Mouse (Mus musculus) embryonic facial prominence, embryonic 15.5 days (tissue): Measurements from ENCODE around the gene ccdc198. TPM values are rescaled to one million over a fixed set of nuclear protein-coding genes. Genes with fewer than 3 reads are reported as not detected.
"Not testable (repeated sequence)": the region's sequence is repeated elsewhere in the genome, so short reads cannot be mapped to it uniquely, and the experiment has no call there.

Source experiments
- ATAC-seq: fragments of 200-750 bp; cut with Nextera tagmentation; 2 replicates; pipeline ENCODE4 v1.8.0; 2017; ENCODE audit warnings: low read depth, moderate TSS enrichment; ENCODE audit not compliant: insufficient number of reproducible peaks, low FRiP score, low TSS enrichment
- H3K27ac ChIP-seq: fragments of 300-500 bp; sonication (generic); replicated peaks from 2 replicates; pipeline ENCODE4 v1.5.1; 2015; ENCODE audit warnings: mild to moderate bottlenecking, inconsistent platforms
- H3K27me3 ChIP-seq: fragments of 300-500 bp; sonication (generic); 2 replicates; pipeline ENCODE4 v1.6.1; 2015; ENCODE audit warnings: inconsistent platforms
- H3K36me3 ChIP-seq: fragments of 300-500 bp; sonication (generic); 2 replicates; pipeline ENCODE4 v1.6.1; 2015; ENCODE audit warnings: mild to moderate bottlenecking, inconsistent platforms
- H3K4me1 ChIP-seq: fragments of 300-500 bp; sonication (generic); 2 replicates; pipeline ENCODE4 v1.6.1; 2015; ENCODE audit warnings: inconsistent platforms
- H3K4me2 ChIP-seq: fragments of 300-500 bp; sonication (generic); replicated peaks from 2 replicates; pipeline ENCODE4 v1.6.1; 2015; ENCODE audit warnings: mild to moderate bottlenecking, inconsistent platforms
- H3K4me3 ChIP-seq: fragments of 300-500 bp; sonication (generic); replicated peaks from 2 replicates; pipeline ENCODE4 v1.5.1; 2015; ENCODE audit warnings: mild to moderate bottlenecking, inconsistent platforms
- H3K9ac ChIP-seq: fragments of 300-500 bp; sonication (generic); 2 replicates; pipeline ENCODE4 v1.6.1; 2015; ENCODE audit warnings: inconsistent platforms
- H3K9me3 ChIP-seq: fragments of 300-500 bp; sonication (generic); replicated peaks from 2 replicates; pipeline ENCODE4 v1.6.1; 2016; ENCODE audit warnings: inconsistent platforms
- WGBS: fragments of 180-500 bp; shearing (Covaris S2); methylation state at CpG from one replicate; pipeline ENCODE4 v1.1.7; 2015; 5-methylcytosine and 5-hydroxymethylcytosine counted together
- polyA plus RNA-seq: library from polyadenylated mRNA; unstranded; fragments of >200 nt; fragmentation: Nextera tagmentation; extraction: Ambion mirVana; gene quantifications from 2 replicates; pipeline ENCODE4 v1.2.1, GENCODE M21; 2015

ccdc198 gene
- polyA plus RNA-seq, 1 experiment from 2014 or later = not detected

DNA sequence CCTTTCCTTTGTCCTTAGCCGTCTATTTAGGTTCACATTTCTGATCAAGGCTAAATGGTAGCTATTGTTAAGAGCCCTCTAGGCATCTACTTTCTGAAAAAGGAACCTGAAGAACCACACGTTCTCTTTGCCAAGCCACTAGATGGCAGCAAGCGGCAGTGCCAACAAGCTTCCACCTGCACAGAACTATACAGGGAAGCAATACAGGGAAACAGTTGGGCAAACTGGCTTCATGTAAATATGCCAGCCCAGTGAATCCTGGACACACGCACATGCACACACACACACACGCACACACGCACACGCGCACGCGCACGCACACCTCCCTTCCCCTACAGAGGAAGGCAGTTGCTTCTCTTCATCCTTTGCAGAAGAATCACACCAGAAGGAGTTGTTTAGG, 7.1 kb downstream of the ccdc198 start:
- Histone ChIP-seq H3K4me3 (no peak overlapping the region), H3K9me3 (no peaks in the 10 kb centered on the region), H3K27me3 (no peaks in the 10 kb centered on the region), H3K36me3 (no peaks in the 10 kb centered on the region), H3K4me2 (no peak overlapping the region), H3K4me1 (no peaks in the 10 kb centered on the region), H3K27ac (no peak overlapping the region), H3K9ac (no peak overlapping the region)
- WGBS = 39% methylated on average over 11 of the region's 11 CpGs
- ATAC-seq = no peak

DNA sequence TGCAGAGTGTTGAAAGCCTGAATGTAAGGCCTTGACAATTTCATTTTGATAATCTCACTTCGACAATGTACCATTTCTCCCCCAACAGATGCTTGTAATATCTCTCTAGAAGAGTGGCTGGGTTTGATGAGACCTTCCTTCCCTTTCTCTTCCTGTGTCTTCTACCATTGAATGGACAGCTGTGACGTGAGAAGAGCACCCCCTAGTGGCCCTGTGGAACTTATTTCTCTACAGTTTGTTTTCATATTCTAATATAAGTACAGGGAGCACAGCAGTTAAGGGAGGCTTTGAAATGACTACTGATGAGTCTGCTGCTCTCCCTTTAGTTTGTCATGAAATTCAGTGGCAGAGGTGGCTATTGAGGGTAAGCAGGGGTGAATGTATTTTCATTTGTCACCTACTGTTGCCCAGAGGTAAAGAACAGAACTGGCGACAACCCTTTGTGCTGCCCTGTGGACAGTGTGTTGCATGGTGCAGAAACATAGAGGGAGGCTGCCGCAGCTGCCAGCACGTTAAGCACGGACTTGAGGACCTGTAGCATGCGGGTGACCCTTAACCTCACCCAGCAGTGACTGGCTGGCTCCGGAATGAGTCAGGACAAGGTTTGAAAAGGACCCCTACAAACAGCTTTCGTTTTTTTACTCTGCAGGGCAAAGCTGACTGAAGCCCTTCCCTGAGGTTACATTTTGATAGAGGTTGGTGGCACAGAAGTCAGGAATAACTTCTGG, 10.3 kb downstream of the ccdc198 start:
- Histone ChIP-seq H3K4me3 (no peak overlapping the region), H3K27ac (no peak overlapping the region), H3K4me1 (no peaks in the 10 kb centered on the region), H3K27me3 (no peaks in the 10 kb centered on the region), H3K36me3 (no peaks in the 10 kb centered on the region), H3K4me2 (no peak overlapping the region), H3K9me3 (no peaks in the 10 kb centered on the region), H3K9ac (no peak overlapping the region)
- WGBS = 45% methylated on average over 9 of the region's 9 CpGs
- no peak for ATAC-seq

DNA sequence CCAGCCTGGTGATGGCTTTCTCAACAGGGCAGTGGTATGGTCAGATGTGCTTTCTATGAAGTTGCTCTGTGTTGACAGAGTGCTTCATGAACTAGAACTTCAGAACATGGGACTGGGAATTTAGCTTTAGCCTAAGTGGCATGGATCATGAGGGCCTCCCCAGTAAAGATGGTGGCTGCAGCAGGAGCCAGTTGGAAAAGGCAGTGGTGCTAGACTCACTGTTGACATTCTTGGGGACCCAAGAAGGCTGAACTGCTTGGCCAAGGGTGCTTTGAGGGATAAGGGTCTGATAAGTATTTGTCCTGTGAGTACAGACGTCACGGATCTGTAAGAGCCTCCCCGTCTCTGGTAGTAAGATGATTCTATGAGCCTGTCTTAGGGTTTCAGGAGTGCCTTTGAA, 13.4 kb downstream of the ccdc198 start:
- no peak for ATAC-seq
- 70% methylated on average over 3 of the region's 3 CpGs for WGBS
- Histone ChIP-seq H3K4me3 (no peak overlapping the region), H3K4me1 (0 out of 2 replicates have a peak, but pooled peaks cover 3% of the 10 kb centered on the region), H3K9ac (no peak overlapping the region), H3K27ac (no peak overlapping the region), H3K27me3 (no peaks in the 10 kb centered on the region), H3K4me2 (no peak overlapping the region), H3K9me3 (no peaks in the 10 kb centered on the region), H3K36me3 (no peaks in the 10 kb centered on the region)

DNA sequence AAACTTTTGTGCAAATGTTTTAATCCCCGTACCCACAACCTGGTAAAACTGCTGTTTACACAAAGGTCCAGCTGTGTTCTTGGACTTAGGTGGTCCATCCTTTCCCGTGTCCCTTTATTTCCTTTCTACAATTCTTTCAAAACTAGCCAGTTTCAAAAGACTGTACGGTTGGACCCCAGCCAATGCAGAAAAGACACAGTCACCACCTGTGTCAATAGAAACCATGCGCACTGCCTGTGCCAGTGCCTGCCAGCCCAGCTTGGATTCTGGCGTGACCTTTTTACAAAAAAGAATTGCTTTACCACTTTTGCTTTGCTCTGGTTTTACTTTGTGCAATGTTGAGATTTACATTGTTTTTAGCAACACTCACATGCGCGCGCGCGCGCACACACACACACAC, 18.3 kb downstream of the ccdc198 start:
- no peaks in the 10 kb centered on the region for H3K9me3 ChIP-seq
- WGBS = 76% methylated on average over 11 of the region's 11 CpGs
- H3K9ac ChIP-seq = no peak overlapping the region
- H3K4me1 ChIP-seq = 0 out of 2 replicates have a peak, but pooled peaks cover 3% of the 10 kb centered on the region
- no peak for ATAC-seq
- no peak overlapping the region for H3K4me2 ChIP-seq
- H3K36me3 ChIP-seq = no peaks in the 10 kb centered on the region
- H3K4me3 ChIP-seq = no peak overlapping the region
- H3K27ac ChIP-seq = no peak overlapping the region
- no peaks in the 10 kb centered on the region for H3K27me3 ChIP-seq

DNA sequence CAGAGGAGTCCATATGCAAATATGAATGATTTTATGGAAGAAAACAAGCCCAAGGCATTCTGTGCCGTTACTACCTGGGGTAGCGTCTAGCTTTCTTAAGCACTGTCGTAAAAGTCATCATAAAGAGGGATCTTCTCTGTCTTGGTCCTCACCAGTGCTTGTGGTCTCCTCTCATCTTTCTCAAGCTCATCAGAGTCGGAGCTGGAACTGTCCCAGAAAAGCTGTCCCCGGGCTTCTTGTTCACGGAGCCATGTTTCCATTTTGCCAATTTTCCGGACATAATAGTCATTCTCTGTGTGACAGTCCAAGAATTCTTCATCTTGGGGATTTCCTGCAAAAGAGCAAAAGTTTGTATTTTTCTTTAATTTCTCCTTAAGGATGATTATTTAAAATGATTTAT, 18.8 kb downstream of the ccdc198 start:
- no peak for ATAC-seq
- H3K4me3 ChIP-seq = no peak overlapping the region
- no peaks in the 10 kb centered on the region for H3K27me3 ChIP-seq
- H3K4me1 ChIP-seq = 0 out of 2 replicates have a peak, but pooled peaks cover 3% of the 10 kb centered on the region
- no peak overlapping the region for H3K27ac ChIP-seq
- WGBS = 65% methylated on average over 7 of the region's 7 CpGs
- H3K9me3 ChIP-seq = no peaks in the 10 kb centered on the region
- H3K36me3 ChIP-seq = no peaks in the 10 kb centered on the region
- no peak overlapping the region for H3K9ac ChIP-seq
- no peak overlapping the region for H3K4me2 ChIP-seq

DNA sequence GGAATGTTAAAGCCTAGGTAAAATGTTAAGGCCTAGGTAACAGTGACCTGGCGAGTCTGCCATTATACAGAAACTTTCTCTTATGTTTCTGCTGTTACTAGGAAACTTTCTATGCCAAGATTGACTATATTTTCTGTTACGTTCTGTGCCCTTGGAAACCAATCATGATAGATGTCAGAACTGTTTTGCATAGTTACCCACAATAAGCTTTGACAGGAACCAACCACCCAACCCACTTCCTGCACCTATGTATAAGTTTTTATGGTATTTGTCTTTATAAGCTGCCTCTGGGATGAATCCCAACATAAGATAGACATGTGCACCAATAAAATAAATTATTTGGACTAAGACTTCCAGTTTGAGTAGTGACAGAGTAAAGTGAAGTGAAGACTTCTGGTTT, 23.5 kb downstream of the ccdc198 start:
- no peak for ATAC-seq
- WGBS = 80% methylated on average over 2 of the region's 2 CpGs
- no peaks in the 10 kb centered on the region for H3K36me3 ChIP-seq
- H3K4me3 ChIP-seq = no peak overlapping the region
- no peaks in the 10 kb centered on the region for H3K9me3 ChIP-seq
- H3K9ac ChIP-seq = no peak overlapping the region
- no peak overlapping the region for H3K4me2 ChIP-seq
- no peaks in the 10 kb centered on the region for H3K27me3 ChIP-seq
- no peak overlapping the region for H3K27ac ChIP-seq
- no peaks in the 10 kb centered on the region for H3K4me1 ChIP-seq

DNA sequence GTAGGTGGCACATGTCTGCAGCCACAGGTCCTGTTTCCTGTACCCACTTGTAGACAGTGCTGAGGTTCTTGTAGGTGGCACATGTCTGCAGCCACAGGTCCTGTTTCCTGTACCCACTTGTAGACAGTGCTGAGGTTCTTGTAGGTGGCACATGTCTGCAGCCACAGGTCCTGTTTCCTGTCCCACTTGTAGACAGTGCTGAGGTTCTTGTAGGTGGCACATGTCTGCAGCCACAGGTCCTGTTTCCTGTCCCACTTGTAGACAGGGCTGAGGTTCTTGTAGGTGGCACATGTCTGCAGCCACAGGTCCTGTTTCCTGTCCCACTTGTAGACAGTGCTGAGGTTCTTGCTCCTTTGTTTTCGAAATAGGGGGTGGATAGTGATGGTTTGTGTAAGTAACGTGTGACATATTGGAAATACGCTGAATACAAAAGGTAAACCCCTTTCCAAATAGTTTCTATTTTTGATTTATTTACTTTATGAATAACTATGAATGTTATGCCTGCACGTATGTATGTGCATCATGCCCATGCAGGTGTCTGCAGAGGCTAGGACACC, 25.7 kb downstream of the ccdc198 start:
- not testable (repeated sequence) for H3K4me1 ChIP-seq, H3K4me2 ChIP-seq, H3K27me3 ChIP-seq, ATAC-seq, H3K27ac ChIP-seq, H3K36me3 ChIP-seq, H3K4me3 ChIP-seq, H3K9me3 ChIP-seq, H3K9ac ChIP-seq
- 83% methylated on average over 4 of the region's 4 CpGs for WGBS

DNA sequence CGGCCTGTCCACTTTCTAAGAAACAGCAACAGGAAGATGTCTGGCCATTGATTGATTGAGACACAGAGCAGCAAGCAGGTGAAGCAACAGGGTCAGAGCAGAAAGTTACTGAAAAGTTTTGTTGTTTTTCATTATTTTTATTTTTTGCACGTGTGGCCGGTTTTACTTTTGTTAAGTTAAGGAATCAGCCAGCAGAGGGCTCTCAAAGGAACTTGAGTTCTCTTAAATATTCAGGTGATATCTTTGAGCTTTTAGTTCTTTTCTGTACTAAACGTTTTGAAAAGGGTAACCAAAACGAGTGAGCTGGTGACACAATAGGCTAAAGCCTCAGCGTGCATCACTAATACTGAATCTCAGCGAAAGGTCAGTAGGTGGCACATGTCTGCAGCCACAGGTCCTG, 26.6 kb downstream of the ccdc198 start:
- H3K9ac ChIP-seq = no peak overlapping the region
- no peak overlapping the region for H3K4me2 ChIP-seq
- no peaks in the 10 kb centered on the region for H3K36me3 ChIP-seq
- whole genome bisulfite sequencing = 65% methylated on average over 7 of the region's 7 CpGs
- H3K4me3 ChIP-seq = no peak overlapping the region
- H3K9me3 ChIP-seq = no peaks in the 10 kb centered on the region
- H3K27me3 ChIP-seq = no peaks in the 10 kb centered on the region
- no peaks in the 10 kb centered on the region for H3K4me1 ChIP-seq
- ATAC-seq = no peak
- H3K27ac ChIP-seq = no peak overlapping the region

DNA sequence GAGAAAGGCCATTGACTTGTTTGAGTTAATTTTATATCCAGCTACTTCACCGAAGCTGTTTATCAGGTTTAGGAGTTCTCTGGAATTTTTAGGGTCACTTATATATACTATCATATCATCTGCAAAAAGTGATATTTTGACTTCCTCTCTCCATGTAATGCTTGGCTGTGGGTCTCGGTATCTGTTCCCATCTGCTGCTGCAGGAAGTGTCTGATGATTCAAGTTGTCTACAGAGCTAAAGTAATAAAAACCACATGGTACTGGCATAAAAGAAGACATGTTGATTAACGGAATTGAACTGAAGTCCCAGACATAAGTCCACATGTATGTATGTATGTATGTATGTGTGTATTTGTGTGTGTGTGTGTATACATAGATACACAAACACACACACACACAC, 35.1 kb downstream of the ccdc198 start:
- H3K9me3 ChIP-seq, H3K36me3 ChIP-seq, H3K27ac ChIP-seq, ATAC-seq, H3K4me1 ChIP-seq, H3K9ac ChIP-seq, H3K27me3 ChIP-seq, H3K4me3 ChIP-seq, H3K4me2 ChIP-seq: not testable (repeated sequence)
- WGBS = 60% methylated on average over 3 of the region's 3 CpGs

DNA sequence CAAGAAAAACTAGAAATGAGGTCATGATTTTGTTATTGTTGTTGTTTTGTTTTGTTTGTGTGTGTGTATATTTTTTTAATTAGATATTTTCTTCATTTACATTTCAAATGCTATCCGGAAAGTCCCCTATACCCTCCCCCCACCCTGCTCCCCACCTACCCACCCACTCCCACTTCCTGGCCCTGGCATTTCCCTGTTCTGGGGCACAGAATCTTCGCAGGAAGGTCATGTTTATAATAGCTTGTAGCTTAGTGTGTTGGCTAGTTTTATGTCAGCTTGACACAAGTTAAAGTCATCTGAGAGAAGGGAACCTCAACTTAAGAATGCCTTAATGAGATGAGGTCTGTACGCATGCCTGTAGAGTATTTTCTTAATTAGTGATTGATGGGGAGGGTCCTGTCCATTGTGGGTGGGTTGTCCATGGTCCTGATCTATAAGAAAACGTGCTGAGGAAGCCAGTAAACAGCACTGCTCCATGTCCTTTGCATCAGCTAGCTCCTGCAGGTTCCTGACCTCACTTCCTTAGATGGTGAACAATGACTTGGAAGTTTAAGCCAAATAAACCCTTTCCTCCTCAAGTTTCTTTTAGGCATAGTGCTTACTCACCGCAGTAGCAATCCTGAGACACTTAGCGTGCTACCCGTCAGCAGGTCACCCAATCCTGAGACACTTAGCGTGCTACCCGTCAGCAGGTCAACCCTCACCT, 44.0 kb downstream of the ccdc198 start:
- no peak for ATAC-seq
- Histone ChIP-seq H3K9ac (no peak overlapping the region), H3K36me3 (no peaks in the 10 kb centered on the region), H3K4me1 (no peaks in the 10 kb centered on the region), H3K27me3 (no peaks in the 10 kb centered on the region), H3K4me2 (no peak overlapping the region), H3K27ac (no peak overlapping the region), H3K9me3 (no peaks in the 10 kb centered on the region), H3K4me3 (no peak overlapping the region)
- 73% methylated on average over 9 of the region's 9 CpGs for WGBS

DNA sequence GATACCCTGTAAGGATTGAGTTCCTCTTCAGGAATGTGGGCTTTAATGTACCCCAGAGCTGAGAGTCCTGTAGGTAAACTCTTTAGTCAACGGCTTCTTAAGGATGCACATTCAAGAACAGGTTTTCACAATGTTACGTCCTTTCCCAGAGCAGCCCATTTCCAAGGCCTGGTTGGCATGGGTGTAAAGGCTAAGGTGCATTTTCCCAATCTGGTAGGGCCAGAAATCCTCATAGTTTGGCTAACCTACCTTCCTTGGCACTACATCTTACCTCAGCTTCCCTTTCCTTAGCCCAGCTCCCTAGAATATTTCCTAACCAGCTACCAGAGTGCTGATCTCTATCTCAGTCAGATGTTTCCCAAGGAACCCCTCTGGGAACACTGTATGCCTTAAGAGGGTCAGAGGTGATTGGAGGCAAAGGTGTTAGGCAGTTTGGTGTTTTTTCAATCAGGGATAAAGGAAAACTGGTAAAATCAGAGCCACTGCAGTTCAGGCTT, 48.2 kb downstream of the ccdc198 start:
- ATAC-seq = no peak
- 79% methylated on average over 2 of the region's 2 CpGs for WGBS
- Histone ChIP-seq H3K27ac (no peak overlapping the region), H3K36me3 (peaks cover 3% of the 10 kb centered on the region; the same call in 1 of the 2 replicates), H3K4me1 (no peaks in the 10 kb centered on the region), H3K4me2 (no peak overlapping the region), H3K9me3 (no peaks in the 10 kb centered on the region), H3K4me3 (no peak overlapping the region), H3K9ac (no peak overlapping the region), H3K27me3 (no peaks in the 10 kb centered on the region)
